Mouse (Mus musculus) kidney, embryonic 15.5 days (tissue): ENCODE results near the gene Gm11937. TPM values are rescaled to one million over a fixed set of nuclear protein-coding genes. Genes with fewer than 3 reads are reported as not detected.

ENCODE experiments used
- ATAC-seq: fragments of 200-750 bp; cut with Nextera tagmentation; replicated peaks from 2 replicates; pipeline ENCODE4 v1.8.0; 2017; ENCODE audit warnings: moderate TSS enrichment; ENCODE audit not compliant: low FRiP score
- H3K27ac ChIP-seq: fragments of 300-500 bp; sonication (generic); 2 replicates; pipeline ENCODE4 v1.5.1; 2015; ENCODE audit warnings: mild to moderate bottlenecking, inconsistent platforms
- H3K27me3 ChIP-seq: fragments of 300-500 bp; sonication (generic); 2 replicates; pipeline ENCODE4 v1.6.1; 2015; ENCODE audit warnings: inconsistent platforms
- H3K36me3 ChIP-seq: fragments of 300-500 bp; sonication (generic); 2 replicates; pipeline ENCODE4 v1.6.1; 2015; ENCODE audit warnings: inconsistent platforms
- H3K4me1 ChIP-seq: fragments of 300-500 bp; sonication (generic); 2 replicates; pipeline ENCODE4 v1.6.1; 2015; ENCODE audit warnings: inconsistent platforms
- H3K4me2 ChIP-seq: fragments of 300-500 bp; sonication (generic); 2 replicates; pipeline ENCODE4 v1.6.1; 2015; ENCODE audit warnings: moderate library complexity, mild to moderate bottlenecking, inconsistent platforms
- H3K4me3 ChIP-seq: fragments of 300-500 bp; sonication (generic); replicated peaks from 2 replicates; pipeline ENCODE4 v1.5.1; 2015; ENCODE audit warnings: mild to moderate bottlenecking, inconsistent platforms
- H3K9ac ChIP-seq: fragments of 300-500 bp; sonication (generic); 2 replicates; pipeline ENCODE4 v1.6.1; 2015; ENCODE audit warnings: mild to moderate bottlenecking, inconsistent platforms
- H3K9me3 ChIP-seq: fragments of 300-500 bp; sonication (generic); replicated peaks from 2 replicates; pipeline ENCODE4 v1.6.1; 2016; ENCODE audit warnings: inconsistent platforms
- WGBS: fragments of 180-500 bp; shearing (Covaris S2); methylation state at CpG from one replicate; pipeline ENCODE4 v1.1.7; 2015; ENCODE audit warnings: mixed read lengths; 5-methylcytosine and 5-hydroxymethylcytosine counted together
- polyA plus RNA-seq: library from polyadenylated mRNA; unstranded; fragments of >200 nt; fragmentation: Nextera tagmentation; extraction: Ambion mirVana; gene quantifications from 2 replicates; pipeline ENCODE4 v1.2.1, GENCODE M21; 2015

The Gm11937 gene
- polyA plus RNA-seq, 1 experiment from 2014 or later: not detected

GRCm38 (mm10) chr11:99574106-99574505 is 35.9 kb downstream of the Gm11937 start:
- WGBS: 1% methylated on average over 7 of the region's 7 CpGs
- 0 out of 2 replicates have a peak, but pooled peaks have one; percentile 67 for ATAC-seq

GRCm38 (mm10) chr11:99573164-99573563 is 36.8 kb downstream of the Gm11937 start:
- no peak for ATAC-seq
- H3K9me3 ChIP-seq: no peaks in the 10 kb centered on the region
- WGBS: 57% methylated on average over 4 of the region's 4 CpGs
- no peak overlapping the region for H3K4me2 ChIP-seq
- H3K4me3 ChIP-seq: no peak overlapping the region
- no peak overlapping the region for H3K9ac ChIP-seq
- H3K27me3 ChIP-seq: peaks cover 3% of the 10 kb centered on the region; the same call in 1 of the 2 replicates
- H3K36me3 ChIP-seq: no peaks in the 10 kb centered on the region
- no peaks in the 10 kb centered on the region for H3K4me1 ChIP-seq
- no peak overlapping the region for H3K27ac ChIP-seq

More at GRCm38 (mm10) chr11:99574106-99574505, 35.9 kb downstream of the Gm11937 start:
- peak overlapping the region; percentile 36 for H3K4me2 ChIP-seq
- H3K4me3 ChIP-seq: no peak overlapping the region
- H3K27ac ChIP-seq: no peak overlapping the region
- H3K36me3 ChIP-seq: no peaks in the 10 kb centered on the region
- peaks cover 3% of the 10 kb centered on the region; the same call in 1 of the 2 replicates for H3K27me3 ChIP-seq
- H3K9me3 ChIP-seq: no peaks in the 10 kb centered on the region
- no peaks in the 10 kb centered on the region for H3K4me1 ChIP-seq
- no peak overlapping the region for H3K9ac ChIP-seq

DNA sequence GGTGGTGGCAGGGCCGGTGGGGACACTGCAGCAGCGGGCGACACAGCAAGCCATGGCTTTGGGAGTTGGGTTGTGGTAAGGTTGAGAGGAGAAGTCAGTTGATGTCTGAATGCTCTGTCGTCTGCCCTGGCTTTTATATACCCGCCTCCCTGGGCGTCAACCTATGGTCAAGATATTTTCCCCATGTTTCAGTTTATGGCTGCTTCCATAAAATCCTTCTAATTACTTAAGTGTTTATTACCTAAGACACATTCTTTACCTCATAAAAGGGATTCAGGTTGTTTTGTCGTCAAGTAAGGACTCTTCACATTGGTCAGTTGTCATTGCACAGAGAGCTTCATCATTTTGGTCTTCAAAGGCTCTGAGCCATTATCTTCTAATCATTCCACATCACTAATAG is 43.5 kb downstream of the Gm11937 start, which contains the start of gene Krtap3-1:
Gene Krtap3-1, minus strand, starts transcription at position 101 of the 400 bp plus-strand sequence.
- H3K4me2 ChIP-seq: no peak within 1 kb of the TSS
- H3K27me3 ChIP-seq: no peaks in the 10 kb centered on the region
- no peaks in the 10 kb centered on the region for H3K4me1 ChIP-seq
- WGBS: 69% methylated on average over 7 of the region's 7 CpGs
- H3K27ac ChIP-seq: no peak within 1 kb of the TSS
- no peaks in the 10 kb centered on the region for H3K9me3 ChIP-seq
- H3K4me3 ChIP-seq: no peak within 1 kb of the TSS
- no peaks in the 10 kb centered on the region for H3K36me3 ChIP-seq
- no peak for ATAC-seq
- H3K9ac ChIP-seq: no peak within 1 kb of the TSS

- no peak overlapping the region for H3K9ac ChIP-seq
- no peak overlapping the region for H3K4me2 ChIP-seq
- ATAC-seq: no peak
- H3K36me3 ChIP-seq: no peaks in the 10 kb centered on the region
- no peaks in the 10 kb centered on the region for H3K27me3 ChIP-seq
- H3K4me1 ChIP-seq: no peaks in the 10 kb centered on the region
- H3K4me3 ChIP-seq: no peak overlapping the region
- no peaks in the 10 kb centered on the region for H3K9me3 ChIP-seq
- 65% methylated on average over 6 of the region's 6 CpGs for WGBS
- H3K27ac ChIP-seq: no peak overlapping the region
These were observed 47.4 kb downstream of the Gm11937 start for GRCm38 (mm10) chr11:99562580-99562979.

Other genes starting within 250 kb of the Gm11937 start
- gene Krt28, start 235.3 kb downstream of the Gm11937 start, polyA plus RNA-seq: 0.10 and 0.31 TPM in 2 replicates
- 28.7 and 35.2 TPM in 2 replicates for gene Krt10, start 220.8 kb downstream of the Gm11937 start, polyA plus RNA-seq
- not detected in 2 replicates for gene Krt12, start 187.9 kb downstream of the Gm11937 start, polyA plus RNA-seq
- 1.2 and 1.7 TPM in 2 replicates for gene Krt20, start 172.0 kb downstream of the Gm11937 start, polyA plus RNA-seq
- 19.9 and 20.3 TPM in 2 replicates for gene Krt23, start 117.1 kb downstream of the Gm11937 start, polyA plus RNA-seq
- gene Krt39, start 88.9 kb downstream of the Gm11937 start, polyA plus RNA-seq: 0.32 and 0.43 TPM in 2 replicates
- not detected in 2 replicates for gene Krt40, start 67.0 kb downstream of the Gm11937 start, polyA plus RNA-seq
- gene Krtap3-3, start 59.3 kb downstream of the Gm11937 start, polyA plus RNA-seq: not detected in 2 replicates
- gene Krtap3-2, start 53.3 kb downstream of the Gm11937 start, polyA plus RNA-seq: not detected in 2 replicates
- not detected in 2 replicates for gene Gm11939, start 50.7 kb downstream of the Gm11937 start, polyA plus RNA-seq
- not detected in 2 replicates for gene Krtap3-1, start 43.6 kb downstream of the Gm11937 start, polyA plus RNA-seq
- gene Krtap1-5, start 29.2 kb downstream of the Gm11937 start, polyA plus RNA-seq: not detected in 2 replicates
- not detected in 2 replicates for gene Krtap1-4, start 26.5 kb downstream of the Gm11937 start, polyA plus RNA-seq
- not detected in 2 replicates for gene Krtap1-3, start 18.9 kb downstream of the Gm11937 start, polyA plus RNA-seq
- not detected in 2 replicates for gene Krtap9-3, start 12.1 kb downstream of the Gm11937 start, polyA plus RNA-seq
- gene Gm11938, start 6.9 kb downstream of the Gm11937 start, polyA plus RNA-seq: not detected in 2 replicates
- not detected in 2 replicates for gene Krtap2-4, start 4.7 kb upstream of the Gm11937 start, polyA plus RNA-seq
- not detected in 2 replicates for gene Gm11562, start 10.2 kb upstream of the Gm11937 start, polyA plus RNA-seq
- not detected in 2 replicates for gene Krtap4-1, start 18.0 kb upstream of the Gm11937 start, polyA plus RNA-seq
- gene Krtap4-2, start 24.9 kb upstream of the Gm11937 start, polyA plus RNA-seq: not detected in 2 replicates
- gene Krtap4-7, start 33.9 kb upstream of the Gm11937 start, polyA plus RNA-seq: not detected in 2 replicates
- gene Gm11555, start 40.0 kb upstream of the Gm11937 start, polyA plus RNA-seq: not detected in 2 replicates
- not detected in 2 replicates for gene Gm11563, start 48.8 kb upstream of the Gm11937 start, polyA plus RNA-seq
- gene Krtap4-6, start 55.8 kb upstream of the Gm11937 start, polyA plus RNA-seq: not detected in 2 replicates
- gene Gm14190, start 80.6 kb upstream of the Gm11937 start, polyA plus RNA-seq: not detected in 2 replicates
- gene Gm14180, start 124.1 kb upstream of the Gm11937 start, polyA plus RNA-seq: not detected in 2 replicates
- gene Gm11595, start 162.7 kb upstream of the Gm11937 start, polyA plus RNA-seq: not detected in 2 replicates
- not detected in 2 replicates for gene Krtap4-8, start 170.5 kb upstream of the Gm11937 start, polyA plus RNA-seq
- not detected in 2 replicates for gene Krtap4-9, start 175.0 kb upstream of the Gm11937 start, polyA plus RNA-seq
- not detected in 2 replicates for gene Gm11596, start 183.3 kb upstream of the Gm11937 start, polyA plus RNA-seq
- not detected in 2 replicates for gene Gm11569, start 188.7 kb upstream of the Gm11937 start, polyA plus RNA-seq
- not detected in 2 replicates for gene Gm11554, start 194.3 kb upstream of the Gm11937 start, polyA plus RNA-seq
- gene Krtap4-13, start 199.7 kb upstream of the Gm11937 start, polyA plus RNA-seq: not detected in 2 replicates
- not detected in 2 replicates for gene Gm11564, start 205.5 kb upstream of the Gm11937 start, polyA plus RNA-seq
- gene 2300003K06Rik, start 227.9 kb upstream of the Gm11937 start, polyA plus RNA-seq: not detected in 2 replicates
- gene Krtap4-16, start 241.4 kb upstream of the Gm11937 start, polyA plus RNA-seq: not detected in 2 replicates
- gene Gm11568, start 247.7 kb upstream of the Gm11937 start, polyA plus RNA-seq: not detected in 2 replicates